Mouse (Mus musculus) midbrain, embryonic 11.5 days (tissue): Measurements from ENCODE around the gene Gpatch4. TPM values are rescaled to one million over a fixed set of nuclear protein-coding genes. Genes with fewer than 3 reads are reported as not detected.

Experiments
- ATAC-seq: fragments of 200-750 bp; cut with Nextera tagmentation; 2 replicates; pipeline ENCODE4 v1.8.0; 2017; ENCODE audit warnings: moderate TSS enrichment, moderate library complexity; ENCODE audit not compliant: low FRiP score
- DNase-seq: peaks from one replicate; pipeline ENCODE4 v3.0.0; 2015; ENCODE audit warnings: low spot score; ENCODE audit errors: missing footprints
- H3K27ac ChIP-seq: fragments of 300-500 bp; sonication (generic); 2 replicates; pipeline ENCODE4 v1.5.1; 2014; ENCODE audit warnings: low read depth, low read length
- H3K27me3 ChIP-seq: fragments of 300-500 bp; sonication (generic); 2 replicates; pipeline ENCODE4 v1.6.1; 2014; ENCODE audit warnings: mild to moderate bottlenecking, low read length, moderate library complexity, mixed read lengths; ENCODE audit not compliant: control insufficient read depth, insufficient read depth
- H3K36me3 ChIP-seq: fragments of 300-500 bp; sonication (generic); 2 replicates; pipeline ENCODE4 v1.6.1; 2014; ENCODE audit warnings: mild to moderate bottlenecking, low read length, moderate library complexity, mixed read lengths; ENCODE audit not compliant: control insufficient read depth, insufficient read depth
- H3K4me1 ChIP-seq: fragments of 300-500 bp; sonication (generic); 2 replicates; pipeline ENCODE4 v1.6.1; 2014; ENCODE audit warnings: low read length; ENCODE audit not compliant: control insufficient read depth, insufficient read depth
- H3K4me2 ChIP-seq: fragments of 300-500 bp; sonication (generic); 2 replicates; pipeline ENCODE4 v1.6.1; 2014; ENCODE audit warnings: mild to moderate bottlenecking, moderate library complexity
- H3K4me3 ChIP-seq: fragments of 300-500 bp; sonication (generic); 2 replicates; pipeline ENCODE4 v1.5.1; 2014; ENCODE audit warnings: low read depth, low read length
- H3K9ac ChIP-seq: fragments of 300-500 bp; sonication (generic); 2 replicates; pipeline ENCODE4 v1.6.1; 2014; ENCODE audit warnings: low read length
- H3K9me3 ChIP-seq: fragments of 300-500 bp; sonication (generic); 2 replicates; pipeline ENCODE4 v1.6.1; 2016; ENCODE audit warnings: low read length; ENCODE audit not compliant: control insufficient read depth
- WGBS: fragments of 180-500 bp; shearing (Covaris S2); extraction: QIAGEN DNeasy Blood & Tissue Kit; methylation state at CpG from one replicate; pipeline ENCODE4 v1.1.7; 2014; 5-methylcytosine and 5-hydroxymethylcytosine counted together
- polyA plus RNA-seq: library from polyadenylated mRNA; unstranded; fragments of >200 nt; fragmentation: Nextera tagmentation; extraction: Ambion mirVana; gene quantifications from 2 replicates; pipeline ENCODE4 v1.2.1, GENCODE M21; 2014

The Gpatch4 gene
- polyA plus RNA-seq, 1 experiment from 2014 or later: 31.8 TPM

GRCm38 (mm10) chr3:88102196-88102595 lies 59.3 kb downstream of the Gpatch4 start:
- DNase-seq (peak; percentile 70), ATAC-seq (no peak)
- Histone ChIP-seq H3K9ac (no peak overlapping the region), H3K4me2 (no peak overlapping the region), H3K27me3 (no peaks in the 10 kb centered on the region), H3K27ac (no peak overlapping the region), H3K4me1 (no peaks in the 10 kb centered on the region), H3K36me3 (peaks cover 11% of the 10 kb centered on the region), H3K9me3 (no peaks in the 10 kb centered on the region), H3K4me3 (no peak overlapping the region)
- 90% methylated on average over 6 of the region's 6 CpGs for WGBS

DNA sequence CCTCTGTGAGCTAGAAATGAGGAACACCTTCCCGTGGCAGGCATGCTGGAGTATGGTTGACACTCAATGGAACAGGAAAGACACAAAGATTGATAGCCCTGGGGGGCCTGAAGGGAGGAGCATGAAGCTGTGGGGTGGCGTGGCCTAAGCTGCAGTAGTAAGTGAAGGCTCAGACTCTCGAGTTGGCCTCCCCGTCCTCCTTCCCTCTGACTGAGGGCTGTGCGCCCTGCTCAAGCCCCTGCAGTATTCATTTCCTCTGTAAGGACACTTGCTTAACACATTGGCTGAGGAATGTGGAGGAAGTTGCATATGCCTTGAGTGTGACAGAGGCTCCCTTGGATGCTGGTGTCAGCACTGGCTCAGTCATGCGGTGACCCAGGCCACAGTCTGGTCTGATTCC lies 59.7 kb downstream of the Gpatch4 start:
- no peak overlapping the region for H3K9ac ChIP-seq

More for the DNA sequence above, 59.7 kb downstream of the Gpatch4 start:
- ATAC-seq (no peak), DNase-seq (no peak)
- Histone ChIP-seq H3K36me3 (peaks cover 11% of the 10 kb centered on the region), H3K27me3 (no peaks in the 10 kb centered on the region), H3K4me1 (no peaks in the 10 kb centered on the region), H3K9me3 (no peaks in the 10 kb centered on the region), H3K4me3 (no peak overlapping the region), H3K27ac (no peak overlapping the region), H3K4me2 (no peak overlapping the region)
- 87% methylated on average over 6 of the region's 6 CpGs for WGBS

Other genes starting within 250 kb of the Gpatch4 start
- gene Ntrk1, start 247.9 kb upstream of the Gpatch4 start, polyA plus RNA-seq: 2.4 and 3.2 TPM in 2 replicates
- 0.51 and 0.71 TPM in 2 replicates for gene Insrr, start 246.2 kb upstream of the Gpatch4 start, polyA plus RNA-seq
- gene Pear1, start 218.8 kb upstream of the Gpatch4 start, polyA plus RNA-seq: 5.4 and 6.9 TPM in 2 replicates
- gene Sh2d2a, start 196.4 kb upstream of the Gpatch4 start, polyA plus RNA-seq: not detected in 2 replicates
- 18.4 and 20.4 TPM in 2 replicates for gene Prcc, start 157.5 kb upstream of the Gpatch4 start, polyA plus RNA-seq
- gene Hdgf, start 136.8 kb upstream of the Gpatch4 start, polyA plus RNA-seq: 245 and 268 TPM in 2 replicates
- gene Mrpl24, start 123.6 kb upstream of the Gpatch4 start, polyA plus RNA-seq: 73.9 and 84.5 TPM in 2 replicates
- 53.9 and 54.8 TPM in 2 replicates for gene Isg20l2, start 112.8 kb upstream of the Gpatch4 start, polyA plus RNA-seq
- 14.6 and 17.0 TPM in 2 replicates for gene Rrnad1, start 112.4 kb upstream of the Gpatch4 start, polyA plus RNA-seq
- 539 and 540 TPM in 2 replicates for gene Crabp2, start 94.4 kb upstream of the Gpatch4 start, polyA plus RNA-seq
- 70.3 and 85.4 TPM in 2 replicates for gene Nes, start 72.0 kb upstream of the Gpatch4 start, polyA plus RNA-seq
- 0.37 and 0.44 TPM in 2 replicates for gene Bcan, start 42.9 kb upstream of the Gpatch4 start, polyA plus RNA-seq
- gene Hapln2, start 15.5 kb upstream of the Gpatch4 start, polyA plus RNA-seq: 0.11 TPM in 1 of 2 replicates, not detected in the other
- 126 and 128 TPM in 2 replicates for gene Naxe, start 15.4 kb downstream of the Gpatch4 start, polyA plus RNA-seq
- not detected in 2 replicates for gene Ttc24, start 35.2 kb downstream of the Gpatch4 start, polyA plus RNA-seq
- 15.0 and 16.5 TPM in 2 replicates for gene Iqgap3, start 38.9 kb downstream of the Gpatch4 start, polyA plus RNA-seq
- gene Mef2d, start 99.3 kb downstream of the Gpatch4 start, polyA plus RNA-seq: 9.0 and 10.9 TPM in 2 replicates
- gene Rhbg, start 211.6 kb downstream of the Gpatch4 start, polyA plus RNA-seq: 0.15 TPM in 1 of 2 replicates, not detected in the other
- 0.11 TPM in 1 of 2 replicates, not detected in the other for gene Gm38392, start 244.1 kb downstream of the Gpatch4 start, polyA plus RNA-seq